Mouse (Mus musculus) urinary bladder, postnatal 14 days (tissue): Measurements from ENCODE around the gene Gm17720.

ENCODE experiments used
- DNase-seq: peaks from one replicate; pipeline ENCODE4 v3.0.0; 2021; ENCODE audit warnings: low spot score

Gene Gm17720

GRCm38 (mm10) chr8:110102653-110103052 lies at the start of gene Gm17720:
Gm17720 (minus strand) TSS chr8:110102753.
- no peak for DNase-seq

GRCm38 (mm10) chr8:110145538-110145937 lies 43.0 kb upstream of the Gm17720 start:
- DNase-seq = peak; percentile 31

- no peak for DNase-seq
These were observed 38.2 kb upstream of the Gm17720 start for GRCm38 (mm10) chr8:110140770-110141169.

GRCm38 (mm10) chr8:110140156-110140555 lies 37.6 kb upstream of the Gm17720 start:
- DNase-seq = no peak

GRCm38 (mm10) chr8:110135515-110135914 lies 33.0 kb upstream of the Gm17720 start:
- DNase-seq = no peak

- no peak for DNase-seq
These were observed 31.7 kb upstream of the Gm17720 start for GRCm38 (mm10) chr8:110134236-110134635.

- DNase-seq = peak; percentile 70
These were observed 28.0 kb upstream of the Gm17720 start for GRCm38 (mm10) chr8:110130537-110130936.

- DNase-seq = no peak
These were observed 17.2 kb upstream of the Gm17720 start for GRCm38 (mm10) chr8:110119715-110120114.

- DNase-seq = no peak
These were observed 877 bp downstream of the Gm17720 start for GRCm38 (mm10) chr8:110101676-110102075.

- no peak for DNase-seq
These were observed 1.6 kb downstream of the Gm17720 start, which contains the start of gene Gm21964 for GRCm38 (mm10) chr8:110100907-110101306. Gm21964 (plus strand) TSS chr8:110101207.

- DNase-seq = peak; percentile 16
These were observed 10.7 kb downstream of the Gm17720 start for GRCm38 (mm10) chr8:110091869-110092268.

- no peak for DNase-seq
These were observed 20.0 kb downstream of the Gm17720 start for GRCm38 (mm10) chr8:110082416-110083105.

- DNase-seq = peak; percentile 64
These were observed 23.0 kb downstream of the Gm17720 start, which contains the start of gene Zfp612 for GRCm38 (mm10) chr8:110079282-110080221. Zfp612 (plus strand) TSS chr8:110079746.

- no peak for DNase-seq
These were observed 28.1 kb downstream of the Gm17720 start for GRCm38 (mm10) chr8:110074496-110074895.

- DNase-seq = peak; percentile 68
These were observed 31.0 kb downstream of the Gm17720 start for GRCm38 (mm10) chr8:110071600-110071999.

- DNase-seq = no peak
These were observed 32.8 kb downstream of the Gm17720 start for GRCm38 (mm10) chr8:110069706-110070105.

GRCm38 (mm10) chr8:110065676-110066075 lies 36.9 kb downstream of the Gm17720 start:
- no peak for DNase-seq

- DNase-seq = no peak
These were observed 37.8 kb downstream of the Gm17720 start for GRCm38 (mm10) chr8:110064606-110065365.

- DNase-seq = no peak
These were observed 38.4 kb downstream of the Gm17720 start for GRCm38 (mm10) chr8:110064161-110064560.

- no peak for DNase-seq
These were observed 44.3 kb downstream of the Gm17720 start for GRCm38 (mm10) chr8:110058207-110058606.

- DNase-seq = no peak
These were observed 51.3 kb downstream of the Gm17720 start for GRCm38 (mm10) chr8:110051208-110051607.

- no peak for DNase-seq
These were observed 62.0 kb downstream of the Gm17720 start for GRCm38 (mm10) chr8:110040509-110040908.
